Mouse (Mus musculus) cerebellum, adult 11-12 months (tissue): Measurements from ENCODE around the gene Cpt1b.
"Not testable (repeated sequence)": the region's sequence is repeated elsewhere in the genome, so short reads cannot be mapped to it uniquely, and the experiment has no call there.

Source experiments
- DNase-seq: peaks from one replicate; pipeline ENCODE4 v3.0.0; 2022

Gene Cpt1b

GRCm38 (mm10) chr15:89431806-89432205, 6.1 kb upstream of the Cpt1b start:
- DNase-seq = peak; percentile 35

GRCm38 (mm10) chr15:89431271-89431670, 5.6 kb upstream of the Cpt1b start:
- DNase-seq = no peak

- not testable (repeated sequence) for DNase-seq
These were observed 5.1 kb upstream of the Cpt1b start for GRCm38 (mm10) chr15:89430771-89431170.

GRCm38 (mm10) chr15:89430341-89430740, 4.7 kb upstream of the Cpt1b start:
- DNase-seq = peak; percentile 49

- peak; percentile 95 for DNase-seq
These were observed 3.9 kb upstream of the Cpt1b start, which contains the start of the genes C730034F03Rik, Gm44502 and Chkb for GRCm38 (mm10) chr15:89429352-89430221. TSS of gene C730034F03Rik (plus strand) at chr15:89429589. TSS of gene Gm44502 (minus strand) at chr15:89429696. TSS of gene Chkb (minus strand) at chr15:89429908.

- DNase-seq = no peak
These were observed 3.2 kb upstream of the Cpt1b start for GRCm38 (mm10) chr15:89428821-89429351.

- peak; percentile 42 for DNase-seq
These were observed 2.6 kb upstream of the Cpt1b start for GRCm38 (mm10) chr15:89428136-89428790.

- peak; percentile 33 for DNase-seq
These were observed 1.1 kb upstream of the Cpt1b start for GRCm38 (mm10) chr15:89426716-89427115.

GRCm38 (mm10) chr15:89424621-89425020, 1.0 kb downstream of the Cpt1b start:
- DNase-seq = peak; percentile 10

GRCm38 (mm10) chr15:89421938-89422337, 3.7 kb downstream of the Cpt1b start:
- peak; percentile 55 for DNase-seq

- DNase-seq = no peak
These were observed 10.4 kb downstream of the Cpt1b start for GRCm38 (mm10) chr15:89415282-89415681.

- no peak for DNase-seq
These were observed 15.5 kb downstream of the Cpt1b start, which contains the start of gene Syce3 for GRCm38 (mm10) chr15:89410118-89410517. TSS of gene Syce3 (minus strand) at chr15:89410503.

GRCm38 (mm10) chr15:89406691-89407090, 19.0 kb downstream of the Cpt1b start:
- DNase-seq = no peak

- no peak for DNase-seq
These were observed 20.6 kb downstream of the Cpt1b start for GRCm38 (mm10) chr15:89404831-89405623.

- DNase-seq = no peak
These were observed 23.2 kb downstream of the Cpt1b start for GRCm38 (mm10) chr15:89402471-89402870.

- no peak for DNase-seq
These were observed 25.9 kb downstream of the Cpt1b start for GRCm38 (mm10) chr15:89399716-89400115.

GRCm38 (mm10) chr15:89398146-89398545, 27.5 kb downstream of the Cpt1b start:
- no peak for DNase-seq

- DNase-seq = no peak
These were observed 28.8 kb downstream of the Cpt1b start for GRCm38 (mm10) chr15:89396883-89397282.

GRCm38 (mm10) chr15:89390081-89390480, 35.6 kb downstream of the Cpt1b start:
- DNase-seq = no peak

GRCm38 (mm10) chr15:89387127-89387526, 38.5 kb downstream of the Cpt1b start:
- no peak for DNase-seq

- DNase-seq = no peak
These were observed 41.0 kb downstream of the Cpt1b start, which contains the start of gene Klhdc7b for GRCm38 (mm10) chr15:89384617-89385016. TSS of gene Klhdc7b (plus strand) at chr15:89384917.

GRCm38 (mm10) chr15:89379429-89379828, 46.2 kb downstream of the Cpt1b start:
- DNase-seq = peak; percentile 78
